Comparison of ENCODE assay signal across 25 mouse cellular contexts in the genomic region with DNA sequence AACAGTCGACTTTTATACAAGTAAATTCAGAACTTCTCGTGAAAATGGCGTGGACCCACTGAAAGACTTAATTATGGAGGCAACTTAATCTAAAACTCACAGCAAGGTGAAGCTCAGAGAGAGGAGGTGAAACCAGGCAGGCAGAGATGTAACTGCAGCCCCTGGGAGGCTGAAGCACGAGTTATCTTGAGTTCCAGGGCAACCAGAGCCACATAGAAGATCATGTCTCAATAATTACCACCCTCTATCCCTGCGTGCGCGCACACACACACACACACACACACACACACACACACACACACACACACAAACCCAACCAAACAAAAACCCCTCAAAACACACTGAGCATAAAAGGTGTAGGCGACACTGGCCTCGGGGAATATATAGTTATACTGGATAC. TPM values are rescaled to one million over a fixed set of nuclear protein-coding genes. Genes with fewer than 3 reads are reported as not detected.
"Had no signal": no experiment of that assay in that cellular context is flagged by ENCODE, and none has a peak within 500 bp of the region (broad histone marks: within the 10 kb centered on the region; RNA-seq: fewer than 3 reads in every experiment).

No protein-coding gene starts in this region.

- H3K4me3 ChIP-seq: heart, embryonic 10.5 days; heart, embryonic 12.5 days; hindbrain, embryonic 10.5 days; hindbrain, embryonic 12.5 days; intestine, embryonic 15.5 days; limb, embryonic 13.5 days; limb, embryonic 15.5 days had no signal

- DNase-seq: gastrocnemius, postnatal 10 days; gastrocnemius, postnatal 25 days; heart, adult 18-20 months; heart, postnatal 10 days; heart, postnatal 4 days; kidney, adult 18-20 months; kidney, adult 8-10 months; kidney, postnatal 14 days; kidney, postnatal 36 days; layer of hippocampus, adult 9-11 months; layer of hippocampus, postnatal 36 days; left cerebral cortex, postnatal 4 days had no signal

- ATAC-seq: hindbrain, embryonic 16.5 days; inflammation-experienced regulatory T-cells, adult 6 months; intestine, embryonic 15.5 days; intestine, postnatal 0 days had no signal

- H3K27ac ChIP-seq: heart, embryonic 10.5 days; hindbrain, embryonic 10.5 days; hindbrain, embryonic 12.5 days; hindbrain, embryonic 14.5 days; intestine, embryonic 15.5 days; kidney, postnatal 0 days; limb, embryonic 13.5 days; limb, embryonic 15.5 days had no signal

- H3K27me3 ChIP-seq: heart, embryonic 12.5 days; hindbrain, embryonic 12.5 days; intestine, embryonic 15.5 days; limb, embryonic 13.5 days; limb, embryonic 15.5 days had no signal

- H3K4me1 ChIP-seq: heart, embryonic 10.5 days; intestine, embryonic 15.5 days; limb, embryonic 15.5 days had no signal

- H3K4me2 ChIP-seq: heart, embryonic 12.5 days; hindbrain, embryonic 12.5 days; hindbrain, embryonic 14.5 days; intestine, embryonic 15.5 days; limb, embryonic 13.5 days; limb, embryonic 15.5 days had no signal

- H3K9me3 ChIP-seq: heart, embryonic 10.5 days; heart, embryonic 12.5 days; hindbrain, embryonic 10.5 days; hindbrain, embryonic 12.5 days; intestine, embryonic 15.5 days; limb, embryonic 13.5 days; limb, embryonic 15.5 days had no signal

- H3K9ac ChIP-seq: heart, embryonic 12.5 days; hindbrain, embryonic 12.5 days; hindbrain, embryonic 14.5 days; intestine, embryonic 15.5 days; limb, embryonic 13.5 days; limb, embryonic 15.5 days had no signal

RNA-seq across cellular contexts. Expression of gene Cdkl1, which starts 55.4 kb away (rescaled TPM):
- total RNA-seq: granulocyte monocyte progenitor cell, adult 5-6 weeks had no signal
- polyA plus RNA-seq: inflammation-experienced regulatory T-cells, adult 6 months had no signal
